Mouse (Mus musculus): Measurements from ENCODE around the gene Nmnat2.
"Not testable (repeated sequence)": the region's sequence is repeated elsewhere in the genome, so short reads cannot be mapped to it uniquely, and the experiment has no call there.

The Nmnat2 gene

DNA sequence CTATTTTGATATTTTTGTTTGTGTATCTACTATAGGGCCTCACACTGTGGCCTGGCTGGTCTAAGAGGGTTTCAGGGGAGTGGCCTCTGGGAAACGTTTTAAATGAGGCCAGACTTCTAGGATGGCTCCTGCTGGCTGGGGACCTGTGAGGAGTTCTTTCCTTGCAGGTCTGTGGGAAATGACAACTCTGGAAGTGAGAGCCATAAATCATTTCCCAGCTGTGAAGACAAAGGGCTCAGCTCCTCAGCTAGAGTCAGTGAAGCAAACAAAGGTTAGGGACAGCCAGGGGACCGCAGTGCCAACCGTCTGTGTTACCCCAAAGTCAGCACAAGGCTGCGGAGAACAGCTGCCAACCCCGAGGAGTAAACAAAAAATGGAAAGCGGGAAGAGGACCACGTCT, 107.8 kb downstream of the Nmnat2 start:
- DNase-seq: no peak

DNA sequence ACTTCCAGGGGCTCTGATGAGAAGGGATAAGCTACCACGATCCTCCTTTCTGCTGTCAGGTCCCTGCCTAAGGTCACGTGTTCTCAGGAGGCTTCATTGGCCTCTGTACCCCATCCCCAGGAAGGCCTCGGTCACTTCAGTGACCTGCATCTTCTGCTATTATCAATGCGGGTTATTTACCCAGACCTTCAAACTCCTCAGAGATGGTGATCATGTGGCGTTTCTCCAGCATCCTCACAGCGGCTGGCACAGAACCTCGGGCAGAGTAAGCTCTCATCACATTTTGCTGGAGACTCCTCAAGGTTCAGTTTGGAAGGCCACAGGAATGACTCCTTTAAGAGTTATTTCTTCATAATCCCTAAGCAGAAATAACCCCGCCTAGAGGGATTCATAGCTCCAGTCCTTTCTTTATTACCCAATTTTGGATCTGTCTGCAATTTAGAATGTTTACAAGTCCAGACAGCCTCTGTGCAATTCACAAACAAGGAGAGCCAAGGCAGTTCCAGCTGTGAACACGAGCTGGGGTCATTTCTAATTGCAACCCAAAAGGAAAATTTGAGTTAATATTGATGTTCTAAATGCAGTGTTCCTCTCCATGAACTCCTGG, 110.1 kb downstream of the Nmnat2 start:
- DNase-seq: peak; percentile 27

- DNase-seq: peak; percentile 90
Observed at GRCm38 (mm10) chr1:153065473-153066386, 110.9 kb downstream of the Nmnat2 start.

DNA sequence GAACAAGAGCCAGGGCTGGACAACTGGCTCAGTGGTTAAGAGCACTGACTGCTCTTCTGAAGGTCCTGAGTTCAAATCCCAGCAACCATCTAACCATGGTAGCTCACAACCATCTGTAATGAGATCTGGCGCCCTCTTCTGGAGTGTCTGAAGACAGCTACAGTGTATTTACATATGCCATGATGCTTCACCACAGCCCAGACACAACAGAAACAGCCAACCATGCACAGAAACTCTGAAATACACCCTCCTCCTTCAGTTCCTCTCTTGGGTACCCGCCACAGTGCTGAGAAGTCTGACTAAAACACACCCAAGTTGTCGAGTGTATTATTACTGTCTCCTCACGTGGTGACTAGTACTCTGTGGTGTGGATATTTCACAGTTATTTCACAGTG, 111.6 kb downstream of the Nmnat2 start:
- no peak for DNase-seq

DNA sequence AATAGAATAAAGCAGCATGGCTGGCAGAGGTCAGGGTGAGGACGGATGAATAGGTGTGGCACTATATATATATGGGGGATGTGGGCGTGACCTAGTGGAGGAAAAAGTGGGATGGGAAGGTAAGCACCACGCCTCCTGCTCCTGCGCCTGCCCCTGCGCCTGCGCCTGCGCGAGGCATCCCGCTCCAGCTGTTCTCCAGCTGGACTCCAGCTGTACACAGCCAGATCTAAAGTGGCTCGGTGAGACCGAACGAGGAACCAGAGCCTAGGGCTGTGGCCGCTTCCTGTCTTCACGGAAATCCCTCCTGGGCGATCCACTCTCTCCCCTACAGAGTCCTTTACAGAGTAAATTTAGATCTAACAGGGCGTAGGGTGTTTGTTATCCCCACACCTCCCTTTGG, 116.8 kb downstream of the Nmnat2 start:
- peak; percentile 36 for DNase-seq

- DNase-seq: no peak
Observed at GRCm38 (mm10) chr1:153071995-153072394, 117.2 kb downstream of the Nmnat2 start.

GRCm38 (mm10) chr1:153072711-153073110, 117.9 kb downstream of the Nmnat2 start:
- no peak for DNase-seq

DNA sequence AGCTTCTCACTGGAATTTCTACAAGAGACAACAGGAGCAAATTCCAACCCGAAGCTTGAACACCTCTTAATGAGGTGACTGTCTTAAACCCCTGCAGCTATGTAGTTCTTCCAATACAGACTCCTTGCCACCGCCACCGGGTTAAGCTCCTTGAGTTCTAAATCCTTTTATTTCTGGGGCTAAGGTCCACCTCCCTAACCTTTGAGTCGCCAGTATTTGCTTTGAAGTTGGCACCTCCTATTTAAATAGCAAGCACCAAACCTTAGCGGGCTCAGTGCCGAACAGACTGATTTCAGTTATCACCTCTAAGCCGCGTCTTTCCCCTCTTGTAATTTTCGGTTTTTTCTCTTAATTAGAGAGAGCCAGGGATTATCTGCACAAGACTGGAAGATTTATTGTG, 118.6 kb downstream of the Nmnat2 start:
- DNase-seq: no peak

DNA sequence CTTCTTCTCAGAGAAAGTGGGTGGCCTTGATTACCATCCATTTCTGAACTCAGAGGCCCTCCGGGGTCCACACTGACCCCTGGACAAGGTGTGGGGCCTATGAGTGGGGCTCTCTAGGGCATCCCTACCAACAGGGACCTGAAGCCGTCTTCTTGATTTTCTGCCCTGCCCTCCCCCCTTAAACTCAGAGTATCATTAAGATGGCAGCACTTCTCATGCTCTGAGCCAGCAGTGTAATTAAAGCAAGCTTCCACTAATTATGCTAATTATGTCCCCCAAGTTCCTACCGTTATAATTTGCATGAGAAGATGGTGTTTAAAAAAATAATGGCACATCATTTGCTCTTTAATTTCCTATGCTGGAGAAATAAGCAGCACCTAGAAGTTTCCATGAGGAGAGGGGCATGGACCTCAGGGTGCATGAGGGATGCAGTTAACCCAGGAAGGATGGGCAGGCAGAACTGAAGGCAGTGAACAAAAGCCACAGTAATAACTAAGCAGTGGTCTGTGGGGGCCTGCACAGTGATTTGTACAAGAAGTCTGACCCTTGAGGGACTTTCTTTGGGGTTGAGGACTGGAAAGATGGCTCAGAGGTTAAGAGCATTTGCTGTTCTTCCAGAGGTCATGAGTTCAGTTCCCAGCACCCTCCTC, 120.4 kb downstream of the Nmnat2 start:
- no peak for DNase-seq

DNA sequence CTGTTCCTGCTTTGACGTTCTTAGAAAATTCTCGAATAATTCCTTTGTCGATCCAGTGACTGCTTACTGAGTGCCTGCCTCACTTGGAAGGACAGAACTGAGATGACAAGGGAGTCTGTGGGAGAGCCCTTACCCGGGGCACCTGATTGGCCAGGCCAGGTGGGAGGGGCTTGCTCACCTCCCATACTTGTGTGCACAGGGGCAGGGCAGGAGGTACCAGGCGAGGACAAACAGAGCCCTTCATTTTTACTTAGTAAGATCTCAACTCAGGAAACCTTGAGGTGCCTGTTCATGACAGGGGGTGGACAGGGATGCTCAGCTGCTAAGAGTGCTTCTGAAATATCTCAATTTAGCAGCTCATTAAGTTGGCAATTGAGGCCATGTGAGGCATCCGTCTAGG, 121.2 kb downstream of the Nmnat2 start:
- DNase-seq: no peak

DNA sequence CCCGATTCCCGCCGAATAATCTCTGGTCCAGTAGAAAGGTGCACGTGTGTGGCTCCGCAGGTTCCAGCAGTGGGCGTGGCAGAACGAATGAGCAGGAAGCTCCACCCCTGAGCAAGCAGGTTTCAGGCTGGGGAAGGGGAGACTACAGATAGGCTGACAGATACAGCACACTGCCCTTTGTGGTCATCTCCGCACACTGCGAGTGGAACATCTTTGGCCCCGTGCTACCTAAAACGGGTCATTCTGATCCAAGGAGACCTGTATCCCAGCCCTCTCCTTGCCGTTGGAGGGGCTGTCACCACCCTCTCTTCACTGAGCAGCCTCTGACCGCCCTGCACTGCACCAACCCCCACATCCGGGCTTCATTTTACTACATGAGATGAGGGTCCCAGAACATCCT, 128.4 kb downstream of the Nmnat2 start:
- not testable (repeated sequence) for DNase-seq

GRCm38 (mm10) chr1:153084191-153084590, 129.4 kb downstream of the Nmnat2 start:
- DNase-seq: peak; percentile 22

DNA sequence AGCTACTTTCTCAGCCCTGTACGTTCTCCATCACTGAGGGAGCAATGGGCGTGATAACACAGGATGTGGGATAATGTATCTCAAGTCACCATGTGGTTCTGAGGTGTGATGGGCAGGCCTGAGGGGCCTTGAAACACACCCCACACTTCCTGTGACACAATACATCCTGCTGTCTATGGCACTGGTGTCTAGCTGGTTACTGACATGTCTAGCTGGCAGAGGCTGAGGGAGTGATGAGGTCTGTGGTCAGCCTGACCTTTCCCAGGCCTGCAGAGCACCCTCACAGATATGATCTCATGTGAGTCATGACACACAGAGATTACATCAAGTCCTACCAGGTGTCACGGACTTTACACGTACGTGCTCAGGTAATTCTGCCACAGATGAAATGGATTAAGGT, 130.4 kb downstream of the Nmnat2 start:
- DNase-seq: no peak

GRCm38 (mm10) chr1:153087771-153088170, 133.0 kb downstream of the Nmnat2 start:
- DNase-seq: no peak

DNA sequence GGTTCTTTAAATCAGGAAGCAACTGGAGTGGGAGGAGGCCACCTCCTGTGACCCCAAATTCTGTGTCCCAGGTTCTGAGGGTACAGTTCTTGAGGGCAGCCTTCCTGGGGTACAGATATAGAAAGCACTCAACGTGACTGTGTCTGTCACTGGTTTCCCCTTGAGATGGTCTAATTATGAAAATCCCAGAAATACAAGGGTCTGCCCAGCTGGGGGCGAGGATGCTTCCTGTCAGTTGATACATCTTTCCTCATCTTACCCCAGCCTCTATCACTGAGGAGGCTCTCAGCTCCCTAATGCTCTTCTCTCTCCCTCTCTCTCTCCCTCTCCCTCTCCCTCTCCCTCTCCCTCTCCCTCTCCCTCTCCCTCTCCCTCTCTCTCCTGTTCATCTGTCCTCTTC, 135.3 kb downstream of the Nmnat2 start:
- DNase-seq: no peak

- no peak for DNase-seq
Observed at GRCm38 (mm10) chr1:153090807-153091206, 136.0 kb downstream of the Nmnat2 start.

GRCm38 (mm10) chr1:153091438-153092236, 136.8 kb downstream of the Nmnat2 start:
- peak; percentile 81 for DNase-seq

GRCm38 (mm10) chr1:153092237-153092975, 137.6 kb downstream of the Nmnat2 start:
- peak; percentile 91 for DNase-seq

DNA sequence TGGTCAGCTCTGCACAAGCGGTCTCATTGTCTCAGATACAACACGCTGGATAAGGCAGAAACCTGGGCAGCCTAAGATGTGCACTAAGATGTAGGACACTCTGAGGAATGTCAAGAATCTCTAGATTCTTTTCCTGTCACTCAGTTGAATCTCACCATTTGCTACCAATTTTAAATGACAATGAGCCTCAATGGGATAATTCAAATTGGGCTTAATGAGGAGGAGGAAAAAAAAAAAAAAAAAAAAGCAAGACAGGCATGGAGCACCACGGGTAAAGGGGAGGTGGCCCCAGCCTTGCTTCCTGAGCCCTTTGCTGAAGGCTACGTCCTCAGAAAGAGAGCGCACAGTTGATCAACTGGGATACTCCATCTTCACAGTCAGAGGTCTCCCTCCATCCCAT, 138.4 kb downstream of the Nmnat2 start:
- DNase-seq: no peak

- DNase-seq: no peak
Observed at GRCm38 (mm10) chr1:153093581-153093980, 138.8 kb downstream of the Nmnat2 start.

DNA sequence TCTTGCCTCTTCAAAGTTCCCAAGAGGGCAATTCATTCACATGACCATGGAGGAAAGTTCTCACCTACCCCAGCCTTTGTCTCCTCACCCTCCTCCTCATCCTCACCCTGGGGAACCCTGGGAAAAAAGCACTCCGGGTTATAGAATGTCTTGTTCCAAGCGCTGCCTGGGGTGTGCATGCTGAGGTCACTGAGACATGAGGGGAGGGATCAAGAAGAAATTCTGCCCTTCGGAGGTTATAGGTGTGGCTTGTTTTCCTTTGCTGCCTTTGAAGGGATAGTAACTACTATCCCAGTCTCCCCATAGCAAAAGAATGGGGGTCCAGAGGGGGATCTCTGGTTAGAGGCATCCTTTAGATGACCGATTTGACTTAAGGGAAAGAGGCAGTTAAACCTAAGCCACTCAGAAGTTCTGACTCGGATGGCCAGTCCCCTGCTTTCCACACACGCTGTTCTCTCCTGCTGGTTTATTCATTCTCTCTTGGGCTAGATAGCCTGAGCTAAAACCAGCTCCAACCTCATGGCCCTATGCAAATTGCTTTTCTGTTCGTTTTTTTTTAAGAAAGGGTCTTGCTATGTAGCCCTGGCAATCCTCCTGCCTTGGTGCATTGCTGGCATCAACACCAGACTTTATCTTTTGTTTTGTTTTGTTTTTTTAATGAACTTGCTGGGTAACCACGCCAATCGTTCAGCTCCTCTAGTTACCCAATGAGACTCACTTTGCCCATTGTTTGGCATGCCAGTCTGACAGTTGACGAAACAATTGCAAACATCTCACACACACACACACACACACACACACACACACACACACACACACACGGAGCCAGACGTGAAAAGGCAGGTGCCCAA, 139.7 kb downstream of the Nmnat2 start:
- DNase-seq: no peak

Data from lung, postnatal 10 days (tissue).